Mouse (Mus musculus): ENCODE data around the gene Tbc1d2b.

DNA sequence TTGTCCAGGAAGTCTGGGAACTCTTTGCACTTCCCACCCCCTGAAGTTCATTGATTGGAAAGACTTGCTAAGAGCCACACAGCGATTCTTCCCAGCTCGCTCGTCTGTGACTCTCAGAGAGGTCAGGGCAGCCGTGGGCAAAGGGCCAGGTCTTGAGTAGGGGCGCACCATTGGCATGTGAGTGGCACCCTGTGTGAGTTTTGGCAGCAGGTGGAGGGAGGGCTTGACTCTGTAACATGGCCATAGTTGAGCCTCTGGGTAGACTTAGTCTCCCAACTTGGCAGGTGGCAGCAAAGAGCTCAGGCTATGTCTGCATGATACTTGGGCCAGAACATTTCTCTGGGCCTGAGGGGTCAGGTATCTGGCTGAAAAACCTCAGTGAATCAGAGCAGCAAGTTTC lies 104.0 kb downstream of the Tbc1d2b start:
- TF ChIP-seq POLR2A (IDR thresholded peaks at IDR 0.05; ENCODE audit: borderline replicate concordance, insufficient read depth, low read length) (no peak), CTCF (IDR thresholded peaks at IDR 0.05; ENCODE audit: borderline replicate concordance, insufficient read depth, low read depth, low read length) (no peak)
